Comparison of ENCODE assay signal across 26 mouse cellular contexts in the genomic region with DNA sequence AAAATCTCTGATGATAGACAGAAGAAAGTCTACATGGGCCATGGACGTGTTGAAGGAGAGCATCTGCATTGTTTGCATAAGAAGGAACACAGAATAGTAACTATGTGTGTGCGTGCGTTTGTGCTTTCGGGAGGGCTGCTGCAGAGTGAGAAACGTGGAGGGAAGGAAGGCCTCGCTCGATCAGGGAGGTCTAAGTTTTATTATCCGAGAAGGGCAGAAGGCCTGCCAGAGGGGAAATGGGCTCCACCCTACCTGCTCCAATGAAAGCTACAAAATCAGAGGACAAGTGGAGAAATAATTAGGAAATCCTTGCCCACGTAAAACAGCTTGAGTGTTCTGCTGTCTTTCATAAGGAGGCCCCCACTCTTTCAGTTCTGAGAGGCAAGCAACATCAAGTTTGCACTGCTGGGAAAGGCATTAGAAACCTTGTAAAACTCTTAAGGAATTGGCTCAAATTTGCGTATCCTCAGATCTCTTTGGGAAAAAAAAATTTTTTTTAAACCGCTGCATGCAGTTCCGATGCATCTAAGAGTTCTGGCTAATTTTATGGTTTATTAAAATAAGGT.
DNase-seq lines count a peak whose midpoint lies in the region; ATAC-seq and TF ChIP-seq lines count a peak whose summit lies in the region.
"Had no signal": no experiment of that assay in that cellular context is flagged by ENCODE, and none has a peak within 500 bp of the region (broad histone marks: within the 10 kb centered on the region; RNA-seq: fewer than 3 reads in every experiment).

No protein-coding gene starts in this region.

- no peaks in the 10 kb centered on the region for H3K27me3 ChIP-seq in limb, embryonic 14.5 days (ENCODE audit: control insufficient read depth, insufficient read depth, low read length)
- H3K27me3 ChIP-seq: embryonic facial prominence, embryonic 13.5 days; forebrain, embryonic 12.5 days; heart, embryonic 15.5 days; hindbrain, embryonic 13.5 days; intestine, embryonic 15.5 days had no signal

- no peak for TF ChIP-seq POLR2A in limb, embryonic 14.5 days (IDR thresholded peaks at IDR 0.05; ENCODE audit: borderline replicate concordance, extremely low read depth, insufficient read depth, insufficient read length)

- no peak overlapping the region for H3K9ac ChIP-seq in limb, embryonic 14.5 days (ENCODE audit: low read depth, low read length, severe bottlenecking)
- H3K9ac ChIP-seq: embryonic facial prominence, embryonic 13.5 days; forebrain, embryonic 12.5 days; heart, embryonic 15.5 days; hindbrain, embryonic 13.5 days; intestine, embryonic 15.5 days had no signal

- WGBS in limb, embryonic 14.5 days: 22% methylated on average over 12 of the region's 12 CpGs

- peaks cover 17% of the 10 kb centered on the region for H3K4me1 ChIP-seq in limb, embryonic 14.5 days (ENCODE audit: control insufficient read depth, insufficient read depth, low read length)
- H3K4me1 ChIP-seq: embryonic facial prominence, embryonic 13.5 days; forebrain, embryonic 12.5 days; heart, embryonic 15.5 days; hindbrain, embryonic 13.5 days; intestine, embryonic 15.5 days had no signal

- TF ChIP-seq CTCF in left cerebral cortex, adult 2 months (IDR thresholded peaks at IDR 0.05): no peak

- peak overlapping the region; percentile 70 for H3K27ac ChIP-seq in left cerebral cortex, adult 2 months
- H3K27ac ChIP-seq in limb, embryonic 14.5 days (replicated peaks; ENCODE audit: low read depth, low read length): peak overlapping the region; percentile 6; the same call in 1 of the 2 replicates
- H3K27ac ChIP-seq: embryonic facial prominence, embryonic 13.5 days; forebrain, embryonic 12.5 days; heart, embryonic 15.5 days; hindbrain, embryonic 13.5 days; hindbrain, postnatal 0 days; intestine, embryonic 15.5 days had no signal

- peak; percentile 5; the same call in 1 of the 2 replicates for ATAC-seq in frontal cortex, adult (ENCODE audit: low TSS enrichment)
- peak; percentile 50; the same call in 1 of the 2 replicates for ATAC-seq in limb, embryonic 14.5 days (ENCODE audit: low FRiP score, low read depth)
- ATAC-seq: CD4-positive, CD25-positive, alpha-beta regulatory T cell, adult 4 months; forebrain, embryonic 16.5 days; hindbrain, postnatal 0 days; intestine, embryonic 15.5 days had no signal

- no peaks in the 10 kb centered on the region for H3K36me3 ChIP-seq in limb, embryonic 14.5 days (ENCODE audit: control insufficient read depth, insufficient read depth, low read length)
- H3K36me3 ChIP-seq: embryonic facial prominence, embryonic 13.5 days; forebrain, embryonic 12.5 days; G1E; heart, embryonic 15.5 days; hindbrain, embryonic 13.5 days; intestine, embryonic 15.5 days had no signal

- no peak overlapping the region for H3K4me3 ChIP-seq in left cerebral cortex, adult 2 months
- no peak overlapping the region for H3K4me3 ChIP-seq in limb, embryonic 14.5 days (replicated peaks; ENCODE audit: low read length)
- H3K4me3 ChIP-seq: embryonic facial prominence, embryonic 13.5 days; forebrain, embryonic 12.5 days; heart, embryonic 15.5 days; hindbrain, embryonic 13.5 days; intestine, embryonic 15.5 days had no signal

- intact Hi-C loops in left cerebral cortex, adult 2 months (cut with DNase I): no loop called here
- intact Hi-C loops in left cerebral cortex, postnatal 4 days (cut with DNase I): no loop called here

- H3K4me2 ChIP-seq in limb, embryonic 14.5 days (replicated peaks; ENCODE audit: low read depth, low read length, severe bottlenecking): peak overlapping the region; percentile 17; the same call in 1 of the 2 replicates
- H3K4me2 ChIP-seq: embryonic facial prominence, embryonic 13.5 days; forebrain, embryonic 12.5 days; heart, embryonic 11.5 days; heart, embryonic 15.5 days; hindbrain, embryonic 13.5 days; intestine, embryonic 15.5 days had no signal

- no peak for DNase-seq in frontal cortex, postnatal 10 days (ENCODE audit: low spot score in 2 of 2)
- DNase-seq in left cerebral cortex, adult 2 months (ENCODE audit: extremely low spot score in 1 of 2, low spot score in 2 of 2): no peak
- no peak for DNase-seq in left cerebral cortex, postnatal 4 days
- peak; percentile 51 for DNase-seq in limb, embryonic 14.5 days (ENCODE audit: low spot score)
- DNase-seq in urinary bladder, postnatal 4 days (ENCODE audit: low spot score in 2 of 2): no peak
- DNase-seq in embryo, embryonic 10.5 days (ENCODE audit: low spot score): no peak
- DNase-seq: adrenal gland, postnatal 10 days; B cell, adult 2 months; cerebellum, adult 18-20 months; cerebellum, adult 9-11 months; cerebellum, postnatal 36 days; embryo, embryonic 11 days; gastrocnemius, postnatal 36 days; heart, adult 18-20 months; heart, postnatal 14 days had no signal

- no peaks in the 10 kb centered on the region for H3K9me3 ChIP-seq in limb, embryonic 14.5 days (ENCODE audit: control insufficient read depth, low read length)
- H3K9me3 ChIP-seq: forebrain, embryonic 12.5 days; heart, embryonic 15.5 days; hindbrain, embryonic 13.5 days; intestine, embryonic 15.5 days had no signal
